Mouse (Mus musculus): ENCODE data around the gene Mtx2.

Gene Mtx2

GRCm38 (mm10) chr2:74825730-74826430 lies at the start of gene Mtx2:
Mtx2 (plus strand) TSS chr2:74825803.
- in situ Hi-C loops (cut with MseI, MboI) = no loop called here

GRCm38 (mm10) chr2:74777536-74778275 lies 47.9 kb upstream of the Mtx2 start:
- in situ Hi-C loops (cut with MseI, MboI) = no loop called here

GRCm38 (mm10) chr2:74781386-74781785 lies 44.2 kb upstream of the Mtx2 start:
- in situ Hi-C loops (cut with MseI, MboI) = no loop called here

GRCm38 (mm10) chr2:74795531-74795930 lies 30.1 kb upstream of the Mtx2 start:
- in situ Hi-C loops (cut with MseI, MboI) = no loop called here

GRCm38 (mm10) chr2:74808431-74808830 lies 17.2 kb upstream of the Mtx2 start:
- in situ Hi-C loops (cut with MseI, MboI) = no loop called here

- in situ Hi-C loops (cut with MseI, MboI) = no loop called here
Measured at GRCm38 (mm10) chr2:74822654-74823053, 2.9 kb upstream of the Mtx2 start.

- in situ Hi-C loops (cut with MseI, MboI) = no loop called here
Measured at GRCm38 (mm10) chr2:74825371-74825729, 253 bp upstream of the Mtx2 start.

- in situ Hi-C loops (cut with MseI, MboI) = no loop called here
Measured at GRCm38 (mm10) chr2:74846992-74847391, 21.4 kb downstream of the Mtx2 start.

GRCm38 (mm10) chr2:74847516-74847915 lies 21.9 kb downstream of the Mtx2 start:
- in situ Hi-C loops (cut with MseI, MboI) = no loop called here

- in situ Hi-C loops (cut with MseI, MboI) = no loop called here
Measured at GRCm38 (mm10) chr2:74850036-74850435, 24.4 kb downstream of the Mtx2 start.

- in situ Hi-C loops (cut with MseI, MboI) = no loop called here
Measured at GRCm38 (mm10) chr2:74862070-74862476, 36.5 kb downstream of the Mtx2 start.

- in situ Hi-C loops (cut with MseI, MboI) = no loop called here
Measured at GRCm38 (mm10) chr2:74865414-74865813, 39.8 kb downstream of the Mtx2 start.

GRCm38 (mm10) chr2:74874043-74874442 lies 48.4 kb downstream of the Mtx2 start:
- in situ Hi-C loops (cut with MseI, MboI) = no loop called here

GRCm38 (mm10) chr2:74884357-74884756 lies 58.8 kb downstream of the Mtx2 start:
- in situ Hi-C loops (cut with MseI, MboI) = no loop called here

GRCm38 (mm10) chr2:74891868-74892267 lies 66.3 kb downstream of the Mtx2 start:
- in situ Hi-C loops (cut with MseI, MboI) = no loop called here

- in situ Hi-C loops (cut with MseI, MboI) = no loop called here
Measured at GRCm38 (mm10) chr2:74892881-74893615, 67.4 kb downstream of the Mtx2 start.

GRCm38 (mm10) chr2:74894061-74894460 lies 68.5 kb downstream of the Mtx2 start:
- in situ Hi-C loops (cut with MseI, MboI) = no loop called here

GRCm38 (mm10) chr2:74899973-74900372 lies 74.4 kb downstream of the Mtx2 start:
- in situ Hi-C loops (cut with MseI, MboI) = no loop called here

- in situ Hi-C loops (cut with MseI, MboI) = no loop called here
Measured at GRCm38 (mm10) chr2:74901764-74902295, 76.2 kb downstream of the Mtx2 start.

- in situ Hi-C loops (cut with MseI, MboI) = no loop called here
Measured at GRCm38 (mm10) chr2:74907368-74908291, 82.0 kb downstream of the Mtx2 start.

GRCm38 (mm10) chr2:74912031-74912430 lies 86.4 kb downstream of the Mtx2 start:
- in situ Hi-C loops (cut with MseI, MboI) = no loop called here
